Mouse (Mus musculus): ENCODE data around the gene Pros1. TPM values are rescaled to one million over a fixed set of nuclear protein-coding genes. Genes with fewer than 3 reads are reported as not detected.

Pros1 gene
- total RNA-seq, 2 experiments from 2014 or later: 29.9 to 35.4 TPM

GRCm38 (mm10) chr16:62858018-62858417 is 3.9 kb downstream of the Pros1 start:
- DNase-seq (ENCODE audit: low spot score in 2 of 2): no peak

GRCm38 (mm10) chr16:62860140-62860539 is 6.0 kb downstream of the Pros1 start:
- DNase-seq (ENCODE audit: low spot score in 2 of 2): no peak

GRCm38 (mm10) chr16:62861455-62861854 is 7.3 kb downstream of the Pros1 start:
- DNase-seq (ENCODE audit: low spot score in 2 of 2): no peak

GRCm38 (mm10) chr16:62872688-62873117 is 18.6 kb downstream of the Pros1 start:
- DNase-seq (ENCODE audit: low spot score in 2 of 2): no peak

- no peak for DNase-seq (ENCODE audit: low spot score in 2 of 2)
These were observed 19.1 kb downstream of the Pros1 start for GRCm38 (mm10) chr16:62873180-62873579.

GRCm38 (mm10) chr16:62874065-62874464 is 20.0 kb downstream of the Pros1 start:
- DNase-seq (ENCODE audit: low spot score in 2 of 2): no peak

GRCm38 (mm10) chr16:62895824-62896223 is 41.7 kb downstream of the Pros1 start:
- no peak for DNase-seq (ENCODE audit: low spot score in 2 of 2)

- no peak for DNase-seq (ENCODE audit: low spot score in 2 of 2)
These were observed 57.3 kb downstream of the Pros1 start for GRCm38 (mm10) chr16:62911364-62911763.

GRCm38 (mm10) chr16:62912246-62912645 is 58.1 kb downstream of the Pros1 start:
- DNase-seq (ENCODE audit: low spot score in 2 of 2): peak in 1 of 2 experiments; percentile 33

GRCm38 (mm10) chr16:62915530-62915929 is 61.4 kb downstream of the Pros1 start:
- DNase-seq (ENCODE audit: low spot score in 2 of 2): no peak

- DNase-seq (ENCODE audit: low spot score in 2 of 2): no peak
These were observed 68.1 kb downstream of the Pros1 start for GRCm38 (mm10) chr16:62922245-62922644.

GRCm38 (mm10) chr16:62931341-62931740 is 77.2 kb downstream of the Pros1 start:
- no peak for DNase-seq (ENCODE audit: low spot score in 2 of 2)

- no peak for DNase-seq (ENCODE audit: low spot score in 2 of 2)
These were observed 82.2 kb downstream of the Pros1 start for GRCm38 (mm10) chr16:62936316-62936715.

- peak; percentile 48 to 74 for DNase-seq (ENCODE audit: low spot score in 2 of 2)
These were observed 86.4 kb downstream of the Pros1 start for GRCm38 (mm10) chr16:62940388-62941003.

GRCm38 (mm10) chr16:62941763-62942162 is 87.7 kb downstream of the Pros1 start:
- no peak for DNase-seq (ENCODE audit: low spot score in 2 of 2)

GRCm38 (mm10) chr16:62942418-62943410 is 88.6 kb downstream of the Pros1 start:
- no peak for DNase-seq (ENCODE audit: low spot score in 2 of 2)

GRCm38 (mm10) chr16:62958485-62958884 is 104.4 kb downstream of the Pros1 start:
- DNase-seq (ENCODE audit: low spot score in 2 of 2): no peak

GRCm38 (mm10) chr16:62964361-62964763 is 110.3 kb downstream of the Pros1 start:
- DNase-seq (ENCODE audit: low spot score in 2 of 2): no peak

GRCm38 (mm10) chr16:62971673-62972332 is 117.7 kb downstream of the Pros1 start:
- no peak for DNase-seq (ENCODE audit: low spot score in 2 of 2)

GRCm38 (mm10) chr16:62974926-62975325 is 120.8 kb downstream of the Pros1 start:
- peak in 1 of 2 experiments; percentile 21 for DNase-seq (ENCODE audit: low spot score in 2 of 2)
